Mouse (Mus musculus) MEL (cell line): ENCODE results near the gene Gm10778.

Source experiments
- CTCF ChIP-seq, 3 experiments: IDR thresholded peaks in 2 of 3; conservative IDR thresholded peaks in 1 of 3; 2 replicates each; pipeline ENCODE4 v1.5.1; 2011 to 2012; ENCODE audit warnings: low read length in 3 of 3, low read depth in 2 of 3, mild to moderate bottlenecking in 2 of 3, improper control_type of control experiment in 1 of 3, inconsistent platforms in 1 of 3, mixed read lengths in 1 of 3, moderate library complexity in 1 of 3; ENCODE audit not compliant: control insufficient read depth in 1 of 3, insufficient read depth in 1 of 3, poor library complexity in 1 of 3, severe bottlenecking in 1 of 3
- EP300 ChIP-seq, 2 experiments: IDR thresholded peaks; 2 replicates each; pipeline ENCODE4 v1.6.1; 2011; ENCODE audit warnings: improper control_type of control experiment in 2 of 2, low read length in 2 of 2, low read depth in 1 of 2, mild to moderate bottlenecking in 1 of 2
- GABPA ChIP-seq: IDR thresholded peaks from 2 replicates; pipeline ENCODE4 v1.6.1; 2012; ENCODE audit warnings: low read depth, mild to moderate bottlenecking, inconsistent platforms, low read length, improper control_type of control experiment, moderate library complexity
- HCFC1 ChIP-seq: IDR thresholded peaks from 2 replicates; pipeline ENCODE4 v1.6.1; 2012; ENCODE audit warnings: low read depth, mild to moderate bottlenecking, inconsistent platforms, low read length, improper control_type of control experiment, moderate library complexity
- MAFK ChIP-seq: IDR thresholded peaks from 2 replicates; pipeline ENCODE4 v1.6.1; 2011; ENCODE audit warnings: low read depth, mild to moderate bottlenecking, low read length, improper control_type of control experiment, borderline replicate concordance
- NELFE ChIP-seq: IDR thresholded peaks from 2 replicates; pipeline ENCODE4 v1.6.1; 2011; ENCODE audit warnings: low read depth, low read length, improper control_type of control experiment
- POLR2A ChIP-seq, 2 experiments: IDR thresholded peaks; 2 replicates each; pipeline ENCODE4 v1.6.1; 2011 to 2012; ENCODE audit warnings: low read length in 2 of 2, mild to moderate bottlenecking in 2 of 2, control low read depth in 1 of 2, improper control_type of control experiment in 1 of 2, low read depth in 1 of 2, moderate library complexity in 1 of 2; ENCODE audit not compliant: control insufficient read depth in 1 of 2, insufficient read depth in 1 of 2, poor library complexity in 1 of 2
- RAD21 ChIP-seq: IDR thresholded peaks from 2 replicates; pipeline ENCODE4 v1.6.1; 2011; ENCODE audit warnings: mild to moderate bottlenecking, low read depth, low read length, improper control_type of control experiment
- SIN3A ChIP-seq: IDR thresholded peaks from 2 replicates; pipeline ENCODE4 v1.6.1; 2012; ENCODE audit warnings: low read length, improper control_type of control experiment, inconsistent platforms
- USF1 ChIP-seq: IDR thresholded peaks from 2 replicates; pipeline ENCODE4 v1.6.1; 2014; ENCODE audit warnings: low read depth, mild to moderate bottlenecking, inconsistent platforms, low read length, improper control_type of control experiment, moderate library complexity

DNA sequence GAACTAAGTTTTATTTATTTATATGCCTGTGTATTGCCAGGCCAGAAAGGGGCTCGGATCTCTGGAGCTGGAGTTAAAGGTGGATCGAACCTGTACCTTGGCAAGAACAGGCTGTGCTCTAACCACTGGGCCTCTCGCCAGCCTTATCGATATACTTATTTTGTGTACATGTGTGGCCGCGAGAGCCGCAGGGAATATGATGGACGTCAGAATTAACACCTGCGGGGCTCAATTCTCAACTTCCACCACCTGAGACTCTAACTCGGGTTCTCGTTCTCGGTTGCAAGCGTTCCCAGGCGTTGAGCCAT, 43.2 kb upstream of the Gm10778 start:
- TF ChIP-seq USF1 (no peak), EP300 (IDR thresholded peaks at IDR 0.05; ENCODE audit: low read depth in 1 of 2, low read length in 2 of 2) (no peak), MAFK (no peak), CTCF (IDR thresholded peaks at IDR 0.05 in 2 of 3, conservative IDR thresholded peaks at IDR 0.05 in 1 of 3; ENCODE audit: control insufficient read depth in 1 of 3, insufficient read depth in 1 of 3, low read depth in 2 of 3, low read length in 3 of 3, poor library complexity in 1 of 3, severe bottlenecking in 1 of 3) (no peak), RAD21 (no peak), POLR2A (IDR thresholded peaks at IDR 0.05; ENCODE audit: control insufficient read depth in 1 of 2, insufficient read depth in 1 of 2, low read depth in 1 of 2, low read length in 2 of 2, poor library complexity in 1 of 2) (no peak), SIN3A (no peak), NELFE (no peak), GABPA (no peak), HCFC1 (no peak)
